Mouse (Mus musculus): ENCODE results near the gene Tmem35b.

Tmem35b gene

DNA sequence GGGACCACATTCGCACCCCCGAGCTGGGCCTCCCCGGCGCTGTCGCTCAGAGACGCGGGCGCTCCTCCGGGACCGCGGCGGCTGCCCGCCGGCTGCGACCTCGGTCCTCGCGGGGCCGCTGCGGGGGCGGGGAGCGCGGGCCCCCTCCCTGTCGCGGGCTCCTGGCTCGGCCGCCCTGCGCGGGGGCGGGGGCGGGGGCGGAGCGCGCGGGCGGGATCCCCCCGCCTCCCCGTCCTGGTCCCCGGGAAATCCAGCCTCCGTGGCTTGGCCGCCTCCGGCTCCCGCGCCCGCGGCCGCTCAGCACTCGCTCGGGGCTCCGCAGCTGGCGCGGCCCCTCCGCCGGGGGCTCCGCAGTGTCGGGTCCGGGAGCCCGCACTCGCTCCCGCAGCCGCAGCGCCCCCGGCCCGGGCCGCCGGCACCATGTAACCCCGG, 45.4 kb downstream of the Tmem35b start, which contains the start of gene Dlgap3:
Gene Dlgap3 (plus strand): TSS at position 291 of the 432 bp plus-strand sequence.
- DNase-seq = peak; percentile 9

DNA sequence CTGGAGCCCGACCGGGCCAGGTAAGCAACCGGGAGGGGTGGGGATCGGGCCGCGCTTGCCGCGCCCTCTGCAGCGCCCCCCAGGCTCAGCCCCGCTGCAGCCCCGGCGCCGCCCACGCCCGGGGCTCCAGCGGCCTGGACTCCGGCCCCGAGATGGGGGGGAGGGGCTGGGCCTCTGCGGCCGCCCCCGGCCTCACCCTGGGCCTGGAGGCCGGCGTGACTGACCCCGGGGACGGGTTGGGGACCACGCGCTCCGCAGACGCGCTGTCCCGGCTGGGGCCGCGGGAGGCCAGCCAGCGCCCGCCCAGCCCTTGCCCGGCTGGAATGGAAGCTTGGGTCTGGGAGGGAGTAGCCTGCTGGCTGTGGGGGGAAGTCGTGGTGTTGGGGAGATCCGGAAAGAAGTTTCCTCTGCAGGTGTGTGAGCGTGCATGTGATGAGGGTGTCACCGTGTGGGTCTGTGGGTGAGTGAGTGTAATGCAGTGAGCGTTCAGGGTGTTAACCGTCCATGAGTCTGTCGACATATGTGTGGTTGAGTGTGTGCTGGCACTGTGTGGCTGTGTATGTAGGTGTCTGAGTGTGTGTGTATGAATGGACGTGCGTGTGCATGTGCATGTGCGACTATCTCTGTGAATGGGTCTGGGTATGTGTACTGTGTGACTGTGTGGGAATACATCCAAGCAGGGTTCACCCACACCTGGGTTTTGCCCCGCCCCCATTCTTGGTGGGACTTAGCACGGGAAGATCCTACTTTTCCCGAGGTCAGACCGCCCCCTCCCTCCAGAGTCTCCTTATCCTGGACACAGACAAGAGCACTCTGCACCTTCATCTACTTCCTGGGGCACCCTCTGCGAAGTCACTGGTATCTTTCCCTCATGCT, 46.1 kb downstream of the Tmem35b start:
- peak; percentile 2 for DNase-seq

- no peak for DNase-seq
These were observed 47.4 kb downstream of the Tmem35b start for GRCm38 (mm10) chr4:127170866-127171265.

GRCm38 (mm10) chr4:127171341-127171905, 47.9 kb downstream of the Tmem35b start:
- no peak for DNase-seq

GRCm38 (mm10) chr4:127172119-127172518, 48.6 kb downstream of the Tmem35b start:
- DNase-seq = no peak

DNA sequence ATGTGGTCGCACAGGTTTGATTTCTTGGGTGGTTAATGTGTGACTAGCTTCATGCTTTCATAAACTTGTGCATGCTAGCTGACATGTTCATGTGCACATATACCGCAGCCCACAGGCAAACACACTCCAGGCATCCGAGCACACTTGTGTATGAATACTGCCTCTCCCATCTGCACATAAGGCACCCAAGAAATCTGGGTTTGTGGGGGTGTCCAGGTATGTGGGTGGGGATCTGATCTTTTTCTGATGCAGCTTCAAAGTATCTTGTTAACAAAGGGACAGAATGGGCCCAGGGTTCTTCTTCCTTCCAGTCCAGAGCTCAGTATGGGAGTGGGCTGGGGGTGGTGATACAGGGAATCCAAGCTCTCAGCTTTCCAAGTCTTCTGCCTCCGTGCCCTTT, 49.1 kb downstream of the Tmem35b start:
- no peak for DNase-seq

- peak; percentile 36 for DNase-seq
These were observed 50.0 kb downstream of the Tmem35b start for GRCm38 (mm10) chr4:127173461-127173860.

DNA sequence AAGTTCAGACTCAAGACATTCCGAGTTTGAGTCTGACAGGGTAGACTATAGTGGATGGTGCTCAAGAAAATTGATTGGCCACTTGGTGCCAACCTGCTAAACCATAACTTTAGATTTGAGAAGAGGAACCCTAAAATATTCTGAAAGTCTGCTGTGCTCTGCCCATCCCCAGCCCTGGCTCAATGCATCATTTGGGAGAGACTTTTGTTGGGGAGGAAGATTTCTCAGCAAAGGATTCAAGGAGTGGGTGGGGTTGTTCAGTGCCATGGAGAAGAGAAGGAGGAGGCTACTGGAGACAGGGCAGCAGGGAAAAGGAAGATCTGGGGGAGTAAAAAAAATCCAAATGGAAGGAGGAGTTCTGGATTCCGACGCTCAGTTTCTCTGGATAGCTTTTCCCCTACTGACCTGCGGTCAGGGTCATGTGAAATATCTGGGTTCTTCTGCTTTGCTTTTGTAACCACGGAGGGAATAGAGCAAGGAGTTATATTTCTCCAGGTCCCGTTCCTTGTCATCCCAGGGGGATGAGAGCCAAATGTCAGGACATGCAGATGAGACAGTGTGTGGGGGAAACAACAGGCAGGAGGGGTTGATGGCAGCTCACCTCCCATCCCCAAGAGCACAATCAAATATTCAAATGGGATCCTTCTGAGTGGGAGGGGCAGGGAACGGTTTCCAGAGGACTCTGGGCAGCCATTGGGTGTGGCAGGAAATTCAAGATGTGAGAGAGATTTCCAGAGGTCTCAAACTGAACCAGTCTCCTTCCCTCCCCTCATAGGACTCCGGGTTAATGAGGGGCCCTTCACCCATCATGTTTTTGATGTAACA, 50.8 kb downstream of the Tmem35b start:
- DNase-seq = no peak

DNA sequence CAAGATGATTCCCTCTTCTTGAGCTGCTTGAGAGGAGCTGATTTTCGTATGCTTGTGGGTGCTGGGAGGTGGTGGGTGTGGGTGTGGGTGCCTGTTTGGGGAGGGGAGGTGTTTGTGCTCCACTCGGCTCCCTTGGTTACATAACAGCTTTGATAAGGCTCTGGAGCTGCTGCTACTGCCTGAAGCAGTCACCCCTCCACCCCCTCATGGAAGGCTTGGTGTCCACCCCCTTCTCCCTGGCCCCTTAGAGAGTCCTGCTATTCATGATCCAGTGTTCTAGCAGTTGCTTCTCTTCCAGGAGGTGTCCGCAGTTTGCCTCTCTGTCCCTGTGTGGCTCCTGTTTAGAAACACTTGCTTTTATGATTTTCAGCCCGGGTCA, 51.4 kb downstream of the Tmem35b start:
- DNase-seq = no peak

- DNase-seq = no peak
These were observed 54.5 kb downstream of the Tmem35b start for GRCm38 (mm10) chr4:127177961-127178360.

- DNase-seq = no peak
These were observed 55.2 kb downstream of the Tmem35b start for GRCm38 (mm10) chr4:127178671-127179070.

Measured in thymus, postnatal 25 days (tissue).